Mouse (Mus musculus) lung, postnatal 0 days (tissue): ENCODE results near the gene Cgn.

Experiments used
- CTCF ChIP-seq: IDR thresholded peaks from 2 replicates; pipeline ENCODE4 v1.5.1; 2016; ENCODE audit warnings: antibody characterized with exemption, mild to moderate bottlenecking
- EP300 ChIP-seq: IDR thresholded peaks from 2 replicates; pipeline ENCODE4 v1.6.1; 2016; ENCODE audit warnings: antibody characterized with exemption, mild to moderate bottlenecking, control low read depth

- TF ChIP-seq CTCF (no peak), EP300 (no peak)
These were observed 334 bp downstream of the Cgn start for GRCm38 (mm10) chr3:94785958-94786357.
